Mouse (Mus musculus) brain, embryonic 14.5 days (tissue): Measurements from ENCODE around the gene Hsd17b12. TPM values are rescaled to one million over a fixed set of nuclear protein-coding genes. Genes with fewer than 3 reads are reported as not detected.

Experiments
- DNase-seq: peaks from one replicate; pipeline ENCODE4 v3.0.0-alpha.2; 2011; ENCODE audit warnings: low read depth
- CTCF ChIP-seq: fragments of 200-500 bp; IDR thresholded peaks from 2 replicates; pipeline ENCODE4 v1.5.1; 2012; ENCODE audit warnings: inconsistent platforms, mild to moderate bottlenecking, moderate library complexity, borderline replicate concordance; ENCODE audit not compliant: insufficient read depth, insufficient read length; ENCODE audit errors: extremely low read depth
- POLR2A ChIP-seq: fragments of 200-500 bp; IDR thresholded peaks from 2 replicates; pipeline ENCODE4 v1.6.1; 2012; ENCODE audit warnings: mild to moderate bottlenecking, inconsistent platforms, borderline replicate concordance; ENCODE audit not compliant: poor library complexity, insufficient read depth, insufficient read length, severe bottlenecking; ENCODE audit errors: extremely low read depth
- polyA plus RNA-seq: library from polyadenylated mRNA; depleted of rRNA; stranded (reverse); fragments of >200 nt; gene quantifications from 2 replicates; pipeline ENCODE4 v1.2.3, GENCODE M21; 2012

Gene Hsd17b12
- polyA plus RNA-seq, 1 experiment = 72.2 TPM

GRCm38 (mm10) chr2:94066120-94066519, 91.6 kb downstream of the Hsd17b12 start:
- TF ChIP-seq POLR2A (no peak), CTCF (no peak)
- no peak for DNase-seq

- DNase-seq = no peak
Measured at GRCm38 (mm10) chr2:94062791-94063190, 95.0 kb downstream of the Hsd17b12 start.

GRCm38 (mm10) chr2:94059459-94059858, 98.3 kb downstream of the Hsd17b12 start:
- TF ChIP-seq POLR2A = no peak
- peak; percentile 49; the same call in 1 of the 2 replicates for TF ChIP-seq CTCF
- DNase-seq = no peak

More at GRCm38 (mm10) chr2:94062791-94063190, 95.0 kb downstream of the Hsd17b12 start:
- no peak for TF ChIP-seq CTCF
- no peak for TF ChIP-seq POLR2A

- DNase-seq = peak; percentile 85
Measured at GRCm38 (mm10) chr2:94054813-94055212, 103.0 kb downstream of the Hsd17b12 start.

GRCm38 (mm10) chr2:94051952-94052351, 105.8 kb downstream of the Hsd17b12 start:
- no peak for TF ChIP-seq CTCF
- TF ChIP-seq POLR2A = no peak
- DNase-seq = no peak

More at GRCm38 (mm10) chr2:94054813-94055212, 103.0 kb downstream of the Hsd17b12 start:
- TF ChIP-seq POLR2A (no peak), CTCF (peak; percentile 73; the same call in 1 of the 2 replicates)

- no peak for DNase-seq
- TF ChIP-seq POLR2A (no peak), CTCF (no peak)
Measured at GRCm38 (mm10) chr2:94050901-94051300, 106.9 kb downstream of the Hsd17b12 start.

GRCm38 (mm10) chr2:94049471-94050176, 108.1 kb downstream of the Hsd17b12 start:
- TF ChIP-seq CTCF (no peak), POLR2A (no peak)
- DNase-seq = peak; percentile 75

GRCm38 (mm10) chr2:94048733-94049470, 108.9 kb downstream of the Hsd17b12 start:
- TF ChIP-seq CTCF (no peak), POLR2A (no peak)
- peak; percentile 37 for DNase-seq

- peak; percentile 64 for DNase-seq
- TF ChIP-seq POLR2A (no peak), CTCF (no peak)
Measured at GRCm38 (mm10) chr2:94048271-94048670, 109.5 kb downstream of the Hsd17b12 start.

GRCm38 (mm10) chr2:94045411-94046090, 112.2 kb downstream of the Hsd17b12 start:
- peak; percentile 65 for DNase-seq
- TF ChIP-seq POLR2A = no peak
- no peak for TF ChIP-seq CTCF

- TF ChIP-seq CTCF (no peak), POLR2A (no peak)
- DNase-seq = peak; percentile 22
Measured at GRCm38 (mm10) chr2:94044174-94044573, 113.6 kb downstream of the Hsd17b12 start.

- TF ChIP-seq POLR2A (no peak), CTCF (no peak)
- peak; percentile 90 for DNase-seq
Measured at GRCm38 (mm10) chr2:94043662-94044061, 114.1 kb downstream of the Hsd17b12 start.

- no peak for DNase-seq
- TF ChIP-seq CTCF (no peak), POLR2A (no peak)
Measured at GRCm38 (mm10) chr2:94042461-94042860, 115.3 kb downstream of the Hsd17b12 start.
